Comparison of ENCODE assay signal across 22 mouse cellular contexts in the genomic region with DNA sequence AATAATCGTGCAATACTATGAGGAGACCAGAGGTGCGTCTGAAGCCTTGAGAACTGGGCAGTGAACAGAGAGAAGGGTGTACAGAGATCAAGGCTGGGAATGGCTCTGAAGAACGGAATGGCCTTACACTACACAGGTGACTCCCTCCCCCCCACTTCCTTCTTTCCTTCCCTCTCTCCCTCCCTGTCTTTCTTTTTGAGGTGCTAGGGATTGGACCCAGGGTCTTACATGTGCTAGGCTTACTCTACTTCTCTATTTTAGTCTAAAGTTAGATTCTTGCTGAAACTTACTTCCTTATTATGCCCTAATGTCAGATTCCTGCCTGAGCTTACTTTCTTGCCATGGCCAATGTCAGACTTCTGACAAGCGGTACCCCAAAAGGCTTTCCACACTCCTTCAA.
DNase-seq lines count a peak whose midpoint lies in the region; ATAC-seq lines count a peak whose summit lies in the region.
"Had no signal": no experiment of that assay in that cellular context is flagged by ENCODE, and none has a peak within 500 bp of the region (broad histone marks: within the 10 kb centered on the region; RNA-seq: fewer than 3 reads in every experiment).

No protein-coding gene starts in this region.

- no peak overlapping the region for H3K27ac ChIP-seq in liver, embryonic 11.5 days (ENCODE audit: low read depth, low read length)
- H3K27ac ChIP-seq: embryonic facial prominence, embryonic 13.5 days; embryonic facial prominence, embryonic 15.5 days; forebrain, embryonic 10.5 days; forebrain, embryonic 12.5 days had no signal

- no peaks in the 10 kb centered on the region for H3K9me3 ChIP-seq in liver, embryonic 11.5 days (ENCODE audit: control insufficient read depth, low read length)
- H3K9me3 ChIP-seq: embryonic facial prominence, embryonic 13.5 days; embryonic facial prominence, embryonic 15.5 days; forebrain, embryonic 10.5 days; forebrain, embryonic 12.5 days had no signal

- H3K9ac ChIP-seq in liver, embryonic 11.5 days (ENCODE audit: low read depth, low read length), result no peak overlapping the region
- H3K9ac ChIP-seq: embryonic facial prominence, embryonic 13.5 days; embryonic facial prominence, embryonic 15.5 days; forebrain, embryonic 12.5 days had no signal

- no peaks in the 10 kb centered on the region for H3K4me1 ChIP-seq in liver, embryonic 11.5 days (replicated peaks; ENCODE audit: control insufficient read depth, insufficient read depth, low read length)
- H3K4me1 ChIP-seq: embryonic facial prominence, embryonic 15.5 days; forebrain, embryonic 12.5 days had no signal

- H3K27me3 ChIP-seq in liver, embryonic 11.5 days (replicated peaks; ENCODE audit: control insufficient read depth, insufficient read depth, low read length), result no peaks in the 10 kb centered on the region
- H3K27me3 ChIP-seq: embryonic facial prominence, embryonic 13.5 days; embryonic facial prominence, embryonic 15.5 days; forebrain, embryonic 12.5 days had no signal

- WGBS in liver, embryonic 11.5 days, result 74% methylated on average over 4 of the region's 4 CpGs

- ATAC-seq in common myeloid progenitor, adult 5-6 weeks (replicated peaks; ENCODE audit: low read depth, poor library complexity, severe bottlenecking), result peak; percentile 54; the same call in 1 of the 2 replicates
- peak; percentile 83 for ATAC-seq in granulocyte monocyte progenitor cell, adult 5-6 weeks (replicated peaks; ENCODE audit: poor library complexity, severe bottlenecking)
- ATAC-seq in megakaryocyte progenitor cell, adult 5-6 weeks (replicated peaks; ENCODE audit: poor library complexity), result peak; percentile 65
- no peak for ATAC-seq in liver, embryonic 11.5 days (replicated peaks; ENCODE audit: low FRiP score)
- ATAC-seq: forebrain, embryonic 14.5 days; forebrain, embryonic 16.5 days had no signal

- H3K36me3 ChIP-seq in liver, embryonic 11.5 days (ENCODE audit: control insufficient read depth, insufficient read depth, low read length), result no peaks in the 10 kb centered on the region
- H3K36me3 ChIP-seq: embryonic facial prominence, embryonic 13.5 days; embryonic facial prominence, embryonic 15.5 days; forebrain, embryonic 10.5 days; forebrain, embryonic 12.5 days had no signal

- H3K4me3 ChIP-seq in liver, embryonic 11.5 days (ENCODE audit: low read depth, low read length), result no peak overlapping the region
- H3K4me3 ChIP-seq: embryonic facial prominence, embryonic 13.5 days; embryonic facial prominence, embryonic 15.5 days; erythroblast, embryonic 14.5 days; forebrain, embryonic 10.5 days; forebrain, embryonic 12.5 days had no signal

- H3K4me2 ChIP-seq in liver, embryonic 11.5 days, result no peak overlapping the region
- H3K4me2 ChIP-seq: embryonic facial prominence, embryonic 13.5 days; embryonic facial prominence, embryonic 15.5 days; forebrain, embryonic 12.5 days had no signal

- no peak for DNase-seq in layer of hippocampus, adult 18-20 months (ENCODE audit: low spot score in 2 of 2)
- no peak for DNase-seq in layer of hippocampus, adult 8-10 months (ENCODE audit: low spot score in 2 of 2)
- no peak for DNase-seq in liver, embryonic 11.5 days (ENCODE audit: low spot score)
- DNase-seq: adrenal gland, adult 2 months; adrenal gland, postnatal 10 days; adrenal gland, postnatal 25 days; cerebellum, adult 11 months; cerebellum, adult 18-20 months; cerebellum, adult 8-10 months; cerebellum, adult 9-11 months; cerebellum, postnatal 14 days; cerebellum, postnatal 36 days had no signal
